7 mouse cellular contexts compared by ENCODE assay signal in genomic region chr19:4121097-4121805, GRCm38 (mm10). TPM values are rescaled to one million over a fixed set of nuclear protein-coding genes. Genes with fewer than 3 reads are reported as not detected.
DNase-seq lines count a peak whose midpoint lies in the region; ATAC-seq lines count a peak whose summit lies in the region.

No protein-coding gene starts in this region.

- no peaks in the 10 kb centered on the region; the same call in 1 of the 2 replicates for H3K36me3 ChIP-seq in embryonic facial prominence, embryonic 11.5 days (replicated peaks; ENCODE audit: control insufficient read depth, insufficient read depth, low read depth, low read length)
- H3K36me3 ChIP-seq in limb, embryonic 10.5 days = peaks cover 29% of the 10 kb centered on the region
- H3K36me3 ChIP-seq in midbrain, embryonic 13.5 days = peaks cover 24% of the 10 kb centered on the region

- H3K9me3 ChIP-seq in embryonic facial prominence, embryonic 11.5 days (replicated peaks; ENCODE audit: control insufficient read depth, low read length) = no peaks in the 10 kb centered on the region
- H3K9me3 ChIP-seq in limb, embryonic 10.5 days (replicated peaks) = no peaks in the 10 kb centered on the region
- no peaks in the 10 kb centered on the region for H3K9me3 ChIP-seq in midbrain, embryonic 13.5 days

- WGBS in embryonic facial prominence, embryonic 11.5 days = 3% methylated on average over 38 of the region's 38 CpGs
- 3% methylated on average over 38 of the region's 38 CpGs for WGBS in limb, embryonic 10.5 days
- 3% methylated on average over 38 of the region's 38 CpGs for WGBS in midbrain, embryonic 13.5 days

- peak; percentile 55 for ATAC-seq in embryonic facial prominence, embryonic 11.5 days (replicated peaks; ENCODE audit: insufficient number of reproducible peaks, low FRiP score, low TSS enrichment, low read depth)
- peak; percentile 68 for ATAC-seq in granulocyte monocyte progenitor cell, adult 5-6 weeks (replicated peaks; ENCODE audit: poor library complexity, severe bottlenecking)
- peak; percentile 84 for ATAC-seq in midbrain, embryonic 13.5 days

- H3K4me2 ChIP-seq in embryonic facial prominence, embryonic 11.5 days (ENCODE audit: low read depth, low read length) = peak overlapping the region; percentile 48
- H3K4me2 ChIP-seq in midbrain, embryonic 13.5 days (replicated peaks) = peak overlapping the region; percentile 50

- DNase-seq in adrenal gland, postnatal 14 days = peak; percentile 99
- DNase-seq in embryonic facial prominence, embryonic 11.5 days (ENCODE audit: low spot score) = peak; percentile 99
- DNase-seq in kidney, adult 11 months = peak; percentile 99
- DNase-seq in limb, embryonic 10.5 days (ENCODE audit: low spot score) = peak; percentile 94
- DNase-seq in spleen, adult 12 weeks (ENCODE audit: low spot score) = peak; percentile 96

- H3K4me1 ChIP-seq in embryonic facial prominence, embryonic 11.5 days (ENCODE audit: control insufficient read depth, insufficient read depth, low read length) = no peaks in the 10 kb centered on the region
- H3K4me1 ChIP-seq in limb, embryonic 10.5 days = peaks cover 28% of the 10 kb centered on the region
- H3K4me1 ChIP-seq in midbrain, embryonic 13.5 days (replicated peaks) = peaks cover 11% of the 10 kb centered on the region

- 0 out of 2 replicates have a peak overlapping the region, but pooled peaks have one; percentile 32 for H3K27ac ChIP-seq in embryonic facial prominence, embryonic 11.5 days (replicated peaks; ENCODE audit: low read depth, low read length)
- peak overlapping the region; percentile 91 for H3K27ac ChIP-seq in limb, embryonic 10.5 days
- peak overlapping the region; percentile 80 for H3K27ac ChIP-seq in midbrain, embryonic 13.5 days

- peak overlapping the region; percentile 66 for H3K9ac ChIP-seq in embryonic facial prominence, embryonic 11.5 days (replicated peaks; ENCODE audit: low read length)
- H3K9ac ChIP-seq in midbrain, embryonic 13.5 days (replicated peaks) = peak overlapping the region; percentile 58; the same call in 1 of the 2 replicates

- no peaks in the 10 kb centered on the region for H3K27me3 ChIP-seq in embryonic facial prominence, embryonic 11.5 days (ENCODE audit: control insufficient read depth, insufficient read depth, low read length)
- H3K27me3 ChIP-seq in limb, embryonic 10.5 days (ENCODE audit: low read depth, poor library complexity, severe bottlenecking) = no peaks in the 10 kb centered on the region
- H3K27me3 ChIP-seq in midbrain, embryonic 13.5 days = no peaks in the 10 kb centered on the region

- peak overlapping the region; percentile 38 for H3K4me3 ChIP-seq in embryonic facial prominence, embryonic 11.5 days (ENCODE audit: low read depth, low read length)
- peak overlapping the region; percentile 54 for H3K4me3 ChIP-seq in limb, embryonic 10.5 days
- peak overlapping the region; percentile 48 for H3K4me3 ChIP-seq in midbrain, embryonic 13.5 days (replicated peaks)

RNA-seq across cellular contexts. Expression of gene Aip, which starts 4.4 kb away (rescaled TPM):
- total RNA-seq in adrenal gland, postnatal 14 days (2021) = 81.3 and 94.1 TPM in 2 replicates
- 68.3 and 85.1 TPM in 2 replicates for polyA plus RNA-seq in embryonic facial prominence, embryonic 11.5 days (2014; fragmentation: Nextera tagmentation; extraction: Ambion mirVana)
- total RNA-seq in granulocyte monocyte progenitor cell, adult 5-6 weeks (2014; fragmentation: Nextera tagmentation) = 19.6 and 60.2 TPM in 2 replicates
- total RNA-seq in granulocyte monocyte progenitor cell, adult 5-6 weeks (2017) = 31.3 and 38.6 TPM in 2 replicates
- polyA plus RNA-seq in limb, embryonic 10.5 days (2016; fragmentation: Nextera tagmentation; extraction: Ambion mirVana) = 74.9 and 79.2 TPM in 2 replicates
- 79.8 and 80.9 TPM in 2 replicates for polyA plus RNA-seq in midbrain, embryonic 13.5 days (2015; fragmentation: Nextera tagmentation; extraction: Ambion mirVana)

RNA-seq across cellular contexts. Expression of gene Gpr152, which starts 18.3 kb away (rescaled TPM):
- 0.08 TPM in 1 of 2 replicates, not detected in the other for total RNA-seq in adrenal gland, postnatal 14 days (2021)
- polyA plus RNA-seq in embryonic facial prominence, embryonic 11.5 days (2014; fragmentation: Nextera tagmentation; extraction: Ambion mirVana) = not detected in 2 replicates
- total RNA-seq in granulocyte monocyte progenitor cell, adult 5-6 weeks (2014; fragmentation: Nextera tagmentation) = not detected in 2 replicates
- not detected in 2 replicates for total RNA-seq in granulocyte monocyte progenitor cell, adult 5-6 weeks (2017)
- not detected in 2 replicates for polyA plus RNA-seq in limb, embryonic 10.5 days (2016; fragmentation: Nextera tagmentation; extraction: Ambion mirVana)
- polyA plus RNA-seq in midbrain, embryonic 13.5 days (2015; fragmentation: Nextera tagmentation; extraction: Ambion mirVana) = 0.05 and 0.08 TPM in 2 replicates

RNA-seq across cellular contexts. Expression of gene Pitpnm1, which starts 21.5 kb away (rescaled TPM):
- 95.1 and 116 TPM in 2 replicates for total RNA-seq in adrenal gland, postnatal 14 days (2021)
- 6.3 and 7.3 TPM in 2 replicates for polyA plus RNA-seq in embryonic facial prominence, embryonic 11.5 days (2014; fragmentation: Nextera tagmentation; extraction: Ambion mirVana)
- 11.3 and 16.8 TPM in 2 replicates for total RNA-seq in granulocyte monocyte progenitor cell, adult 5-6 weeks (2014; fragmentation: Nextera tagmentation)
- 4.5 and 24.3 TPM in 2 replicates for total RNA-seq in granulocyte monocyte progenitor cell, adult 5-6 weeks (2017)
- 5.9 and 7.9 TPM in 2 replicates for polyA plus RNA-seq in limb, embryonic 10.5 days (2016; fragmentation: Nextera tagmentation; extraction: Ambion mirVana)
- polyA plus RNA-seq in midbrain, embryonic 13.5 days (2015; fragmentation: Nextera tagmentation; extraction: Ambion mirVana) = 45.0 and 45.9 TPM in 2 replicates

RNA-seq across cellular contexts. Expression of gene Cabp4, which starts 22.6 kb away (rescaled TPM):
- total RNA-seq in adrenal gland, postnatal 14 days (2021) = 1.7 and 2.4 TPM in 2 replicates
- not detected in 2 replicates for polyA plus RNA-seq in embryonic facial prominence, embryonic 11.5 days (2014; fragmentation: Nextera tagmentation; extraction: Ambion mirVana)
- total RNA-seq in granulocyte monocyte progenitor cell, adult 5-6 weeks (2014; fragmentation: Nextera tagmentation) = not detected in 2 replicates
- not detected in 2 replicates for total RNA-seq in granulocyte monocyte progenitor cell, adult 5-6 weeks (2017)
- 0.15 TPM in 1 of 2 replicates, not detected in the other for polyA plus RNA-seq in limb, embryonic 10.5 days (2016; fragmentation: Nextera tagmentation; extraction: Ambion mirVana)
- 0.19 and 0.34 TPM in 2 replicates for polyA plus RNA-seq in midbrain, embryonic 13.5 days (2015; fragmentation: Nextera tagmentation; extraction: Ambion mirVana)

RNA-seq across cellular contexts. Expression of gene Cdk2ap2, which starts 24.3 kb away (rescaled TPM):
- 78.4 and 97.1 TPM in 2 replicates for total RNA-seq in adrenal gland, postnatal 14 days (2021)
- 58.6 and 69.0 TPM in 2 replicates for polyA plus RNA-seq in embryonic facial prominence, embryonic 11.5 days (2014; fragmentation: Nextera tagmentation; extraction: Ambion mirVana)
- total RNA-seq in granulocyte monocyte progenitor cell, adult 5-6 weeks (2014; fragmentation: Nextera tagmentation) = 119 and 155 TPM in 2 replicates
- total RNA-seq in granulocyte monocyte progenitor cell, adult 5-6 weeks (2017) = 33.7 and 36.5 TPM in 2 replicates
- polyA plus RNA-seq in limb, embryonic 10.5 days (2016; fragmentation: Nextera tagmentation; extraction: Ambion mirVana) = 86.7 and 87.0 TPM in 2 replicates
- 78.7 and 82.1 TPM in 2 replicates for polyA plus RNA-seq in midbrain, embryonic 13.5 days (2015; fragmentation: Nextera tagmentation; extraction: Ambion mirVana)

Comparison
In these comparisons a context has a peak if more than half of its experiments do, and no peak if none do; other contexts are left out.
1. Peak in every context shown above with its lines: DNase-seq, ATAC-seq, H3K4me3 ChIP-seq and H3K27ac ChIP-seq.
2. H3K27ac ChIP-seq: peak in every context shown above with its lines; median percentile 91 in limb, embryonic 10.5 days; 80 in midbrain, embryonic 13.5 days; 32 in embryonic facial prominence, embryonic 11.5 days.